Mouse (Mus musculus): ENCODE data around the gene Nek11.

Gene Nek11

GRCm38 (mm10) chr9:105312686-105313085 is 82.6 kb downstream of the Nek11 start:
- DNase-seq: no peak

DNA sequence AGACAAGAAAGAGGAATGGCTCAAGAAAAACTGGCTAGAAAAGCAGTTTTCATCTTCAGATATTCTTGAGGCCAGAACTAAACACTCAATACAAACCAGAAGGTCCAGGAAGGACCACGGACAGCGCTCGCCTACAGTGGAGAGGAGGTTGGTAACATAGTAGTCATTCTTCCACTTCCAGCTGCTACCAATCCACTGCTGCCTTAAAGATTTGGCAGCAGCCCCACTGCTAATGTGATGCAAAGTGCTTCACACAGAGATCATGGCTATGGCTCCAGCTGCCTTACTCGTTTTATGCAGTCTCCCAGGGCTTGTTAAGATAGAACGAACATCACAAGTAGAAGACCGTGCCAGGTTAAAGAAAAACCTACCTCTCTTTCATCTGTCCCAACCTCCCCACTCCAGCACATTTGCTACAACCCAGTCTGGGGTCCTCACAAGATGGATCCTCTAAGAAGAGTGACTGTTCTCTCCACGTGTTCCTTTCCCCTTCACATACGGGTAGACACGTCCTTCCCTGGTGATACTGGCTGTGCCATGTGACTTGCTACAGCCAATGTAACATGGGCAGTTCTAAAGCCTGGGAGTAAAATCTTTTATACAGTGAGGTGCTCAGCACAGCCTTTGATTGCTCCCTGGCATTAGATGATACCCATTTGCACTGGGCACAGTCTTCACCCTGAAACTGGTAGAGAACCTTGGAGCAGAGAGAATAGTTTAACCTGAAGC is 85.6 kb downstream of the Nek11 start:
- DNase-seq: no peak

- no peak for DNase-seq
Observed at GRCm38 (mm10) chr9:105306042-105306441, 89.3 kb downstream of the Nek11 start.

GRCm38 (mm10) chr9:105302230-105302629 is 93.1 kb downstream of the Nek11 start:
- DNase-seq: no peak

DNA sequence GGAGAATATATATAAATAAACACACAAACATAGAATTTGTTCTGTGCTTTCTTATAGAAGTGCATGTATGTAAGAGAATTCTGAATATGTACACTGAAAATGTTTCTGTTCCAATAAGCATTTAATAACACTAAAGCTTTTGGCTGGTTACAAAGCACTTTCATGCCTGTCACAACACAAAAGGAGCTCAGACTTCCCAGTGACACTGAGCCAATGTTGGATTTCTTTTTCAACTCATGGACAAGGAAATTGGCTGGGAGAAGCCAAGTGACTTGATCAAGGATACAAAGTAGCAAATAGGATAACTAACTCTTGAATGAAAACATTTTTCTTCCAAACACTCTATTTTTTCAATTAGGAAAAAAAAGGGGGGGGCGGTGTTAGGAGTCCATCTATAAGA is 93.9 kb downstream of the Nek11 start:
- no peak for DNase-seq

- no peak for DNase-seq
Observed at GRCm38 (mm10) chr9:105300738-105301325, 94.5 kb downstream of the Nek11 start.

DNA sequence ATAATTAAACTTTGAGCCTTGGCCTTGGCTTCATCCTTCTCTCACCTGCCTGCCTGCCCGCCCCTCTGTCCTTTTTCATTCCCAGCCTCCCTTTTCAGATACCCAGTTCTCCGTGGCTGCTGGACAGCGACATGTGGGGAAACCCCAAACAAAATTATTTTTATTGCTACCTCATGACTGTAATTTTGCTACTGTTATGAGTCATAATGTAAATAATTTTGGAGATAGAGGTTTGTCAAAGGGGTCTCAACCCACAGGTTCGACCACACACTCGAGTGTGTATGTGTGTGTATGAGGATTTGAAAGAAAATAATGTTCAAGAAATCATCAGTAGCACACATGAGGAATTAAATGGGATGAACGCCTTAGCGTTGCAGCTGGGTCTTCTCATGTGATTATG is 110.7 kb downstream of the Nek11 start:
- DNase-seq: no peak

DNA sequence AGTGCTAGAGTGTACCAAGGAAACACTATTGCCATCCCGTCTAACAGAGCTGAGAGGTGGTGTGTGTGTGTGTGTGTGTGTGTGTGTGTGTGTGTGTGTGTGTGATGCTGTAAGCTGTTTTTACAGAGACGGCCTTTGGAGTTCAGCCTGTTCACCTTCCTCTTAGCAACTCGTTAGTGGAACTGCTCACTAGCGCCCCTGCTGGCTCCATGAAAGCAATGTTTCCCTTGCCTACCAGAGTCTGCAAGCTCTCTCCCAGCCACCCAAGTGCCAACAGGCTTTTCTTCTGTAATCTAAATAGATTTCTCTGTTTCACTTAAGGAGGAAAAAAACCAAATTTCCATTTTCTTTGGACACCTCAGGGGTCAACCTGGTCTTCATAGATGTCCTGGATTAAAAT is 112.6 kb downstream of the Nek11 start:
- peak; percentile 21 for DNase-seq

- no peak for DNase-seq
Observed at GRCm38 (mm10) chr9:105274925-105275324, 120.4 kb downstream of the Nek11 start.

GRCm38 (mm10) chr9:105274286-105274685 is 121.0 kb downstream of the Nek11 start:
- DNase-seq: no peak

DNA sequence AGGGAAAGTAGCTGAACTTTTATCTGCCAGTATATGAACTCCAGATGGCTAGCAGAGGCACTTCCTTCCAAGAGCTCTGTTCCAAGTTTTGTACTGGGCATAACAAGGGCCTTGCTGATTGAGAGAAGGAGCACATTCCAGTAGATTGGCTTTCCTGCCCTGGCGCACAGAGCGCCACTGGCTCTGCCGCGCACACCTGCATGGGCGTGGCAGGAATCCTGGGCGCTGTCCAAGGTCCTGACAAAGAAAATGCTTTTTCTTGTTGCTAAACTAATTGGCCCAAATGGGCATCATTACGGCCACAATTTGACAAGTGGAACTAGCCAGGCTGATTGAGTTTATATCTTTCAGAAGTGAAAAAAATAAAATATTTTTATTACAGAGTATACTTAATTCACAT is 123.1 kb downstream of the Nek11 start:
- DNase-seq: no peak

DNA sequence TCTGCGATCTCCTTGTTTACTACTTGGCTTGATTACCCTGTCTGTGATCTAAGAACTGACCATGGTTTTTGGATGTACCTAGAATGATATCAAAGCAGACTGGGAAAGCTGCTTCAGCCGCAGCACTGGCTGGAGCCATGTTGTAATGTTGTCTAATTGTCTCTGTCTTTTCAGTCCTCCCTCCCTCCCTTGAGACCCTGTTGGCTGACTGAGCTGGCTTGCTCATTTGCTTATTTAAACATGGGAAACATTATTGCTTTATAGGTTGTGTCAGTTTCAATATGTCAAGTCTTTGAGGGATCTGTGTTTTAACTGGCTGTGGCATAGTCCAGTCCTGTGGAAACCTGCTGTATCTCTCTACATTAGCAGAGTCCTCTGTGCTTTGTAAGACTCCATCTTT is 132.2 kb downstream of the Nek11 start:
- DNase-seq: no peak

DNA sequence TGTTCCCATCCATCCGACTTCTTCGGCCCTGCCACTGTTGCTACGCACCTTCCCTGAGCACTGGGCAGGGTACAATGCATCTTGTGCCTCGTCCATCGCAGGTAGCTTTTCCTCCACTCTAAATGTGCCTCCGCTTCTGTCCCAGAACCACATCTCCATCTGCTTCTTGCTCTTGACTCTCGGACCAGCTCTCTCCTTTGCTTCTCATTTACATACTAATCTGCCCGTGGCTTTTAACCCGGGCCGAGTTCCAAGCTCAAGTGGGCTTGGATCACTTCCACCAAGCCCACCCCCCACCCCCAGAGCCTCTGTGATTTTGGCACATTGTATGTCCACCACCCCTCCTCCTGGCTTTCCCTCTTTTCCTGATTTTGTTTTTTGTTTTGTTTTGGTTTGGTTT is 137.7 kb downstream of the Nek11 start:
- no peak for DNase-seq

- no peak for DNase-seq
Observed at GRCm38 (mm10) chr9:105254076-105254475, 141.2 kb downstream of the Nek11 start.

- DNase-seq: no peak
Observed at GRCm38 (mm10) chr9:105252349-105253041, 142.8 kb downstream of the Nek11 start.

GRCm38 (mm10) chr9:105251256-105251655 is 144.1 kb downstream of the Nek11 start:
- DNase-seq: no peak

DNA sequence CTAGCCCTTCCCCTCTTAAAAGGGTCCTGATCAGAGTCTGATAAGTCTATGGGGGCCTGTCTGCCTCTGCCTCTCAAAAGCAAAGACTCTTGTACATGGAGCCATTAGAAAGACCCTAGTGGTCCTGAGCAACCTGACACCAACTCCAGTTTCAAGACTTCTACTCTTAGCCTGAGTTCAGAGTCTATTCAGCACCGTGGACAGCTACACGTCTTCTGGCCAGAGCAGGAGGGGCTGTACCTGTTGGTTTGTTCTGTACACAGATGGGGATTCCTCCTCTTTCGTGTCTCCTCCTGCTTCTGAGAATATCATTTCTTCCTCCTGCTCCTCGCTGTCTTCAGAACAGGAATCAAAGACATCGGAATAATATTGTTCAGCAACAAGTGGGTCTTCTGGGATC is 151.3 kb downstream of the Nek11 start:
- no peak for DNase-seq

DNA sequence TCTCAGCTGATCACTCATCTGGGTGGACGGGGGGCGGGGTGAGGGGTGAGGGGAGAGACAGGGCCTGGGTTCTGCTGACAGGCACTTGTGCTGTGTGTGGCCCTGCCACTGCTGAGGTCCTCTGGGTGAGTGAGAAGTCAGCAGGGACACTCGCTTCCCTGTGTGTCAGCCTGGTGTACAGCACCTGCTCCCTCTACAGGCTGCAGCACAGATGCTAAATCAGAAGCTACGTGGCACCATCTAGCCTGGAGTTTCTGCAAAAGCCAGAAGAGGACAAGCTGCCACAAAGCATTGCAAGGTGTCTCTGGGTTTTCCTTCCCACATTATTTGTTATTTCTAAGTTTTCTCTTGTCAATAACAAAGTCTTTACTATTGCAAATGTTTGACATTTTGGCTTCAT is 180.9 kb downstream of the Nek11 start:
- DNase-seq: no peak

DNA sequence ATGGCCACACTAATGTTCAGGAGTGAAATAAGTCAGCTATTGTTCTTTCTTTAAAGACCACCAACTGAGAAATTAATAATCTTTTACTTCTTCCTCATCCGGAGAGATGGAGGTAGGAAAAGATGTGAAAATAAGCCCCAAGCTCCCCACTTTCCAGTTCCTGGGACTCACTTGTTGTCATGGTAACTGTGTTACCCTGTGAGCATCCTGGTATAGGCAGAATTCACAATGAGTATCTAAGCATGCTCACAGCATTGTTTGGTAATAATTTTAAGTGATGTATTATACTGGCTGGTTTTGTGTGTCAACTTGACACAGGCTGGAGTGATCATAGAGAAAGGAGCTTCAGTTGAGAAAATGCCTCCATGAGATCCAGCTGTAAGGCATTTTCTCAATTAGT is 195.0 kb downstream of the Nek11 start:
- DNase-seq: no peak

DNA sequence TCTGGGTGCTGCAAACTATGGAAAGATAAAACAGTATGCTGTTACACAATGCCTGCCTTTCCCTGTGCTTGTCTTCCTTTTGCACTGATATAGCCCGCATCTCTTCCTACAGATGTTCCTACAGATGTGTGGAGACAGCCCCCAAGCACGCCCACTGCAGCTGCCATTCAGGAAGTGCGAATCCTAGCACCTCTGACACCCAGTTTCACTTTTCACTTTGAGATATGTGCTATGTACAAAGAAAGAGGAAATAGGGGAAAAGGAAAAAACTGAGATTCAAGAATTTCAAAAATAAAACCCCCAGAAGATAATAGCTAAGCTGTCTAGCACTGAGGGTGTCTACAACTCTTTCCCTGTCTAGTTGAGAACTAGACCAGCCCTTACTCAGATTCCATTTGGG is 208.6 kb downstream of the Nek11 start:
- DNase-seq: no peak

GRCm38 (mm10) chr9:105182392-105182791 is 212.9 kb downstream of the Nek11 start:
- DNase-seq: no peak

- DNase-seq: no peak
Observed at GRCm38 (mm10) chr9:105144992-105145391, 250.3 kb downstream of the Nek11 start, which contains the start of gene 1700080E11Rik. 1700080E11Rik (minus strand) TSS chr9:105145092.

DNA sequence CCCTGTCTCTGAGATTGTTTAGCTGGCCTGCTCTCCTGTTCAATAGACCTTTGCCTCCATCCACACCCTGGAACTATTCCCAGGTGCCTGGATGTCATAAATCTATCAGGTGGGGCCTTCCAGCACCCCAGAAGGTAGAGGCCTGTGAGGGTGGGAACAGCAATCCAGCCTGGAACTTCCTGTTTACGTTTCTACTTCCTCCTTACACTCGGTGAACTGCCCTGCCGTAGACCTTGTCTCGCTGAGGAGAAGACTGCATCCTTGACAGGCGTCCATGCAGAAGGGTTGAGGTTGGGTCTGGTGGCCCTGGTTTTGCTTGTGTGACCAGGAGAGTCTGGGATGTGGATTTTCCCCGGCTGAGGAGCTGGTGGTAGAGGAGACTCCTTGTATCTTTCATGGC is 256.1 kb downstream of the Nek11 start:
- no peak for DNase-seq

GRCm38 (mm10) chr9:105136404-105136803 is 258.9 kb downstream of the Nek11 start:
- no peak for DNase-seq

Measured in cerebellum, postnatal 36 days (tissue).